Mouse (Mus musculus): ENCODE results near the gene Smok2b. TPM values are rescaled to one million over a fixed set of nuclear protein-coding genes. Genes with fewer than 3 reads are reported as not detected.
A peak's percentile ranks its signal among the peaks of the same experiment; 100 is the strongest.
"Not testable (repeated sequence)": the region's sequence is repeated elsewhere in the genome, so short reads cannot be mapped to it uniquely, and the experiment has no call there.

The Smok2b gene
- polyA plus RNA-seq (2014; fragmentation: Nextera tagmentation; extraction: Ambion mirVana): not detected in 2 replicates

DNA sequence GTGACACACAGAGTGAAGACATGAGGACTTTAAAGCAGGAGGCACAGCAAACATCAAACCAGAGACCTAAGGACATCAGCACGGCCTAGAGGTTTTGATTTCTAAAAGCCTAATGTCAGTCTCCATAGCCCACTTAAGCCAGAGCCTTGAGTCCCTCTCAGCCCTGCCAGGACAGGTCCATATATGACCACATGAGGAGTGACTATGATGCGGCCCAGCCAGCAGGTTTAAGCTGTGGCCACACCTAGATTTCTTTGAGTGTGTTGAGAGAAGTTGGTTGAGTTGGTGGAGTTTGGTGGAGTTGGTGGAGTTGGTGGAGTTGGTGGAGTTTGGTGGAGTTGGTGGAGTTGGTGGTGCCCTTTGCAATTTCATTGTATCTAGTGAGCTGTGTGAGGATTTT lies at the start of gene Smok2b:
TSS of gene Smok2b (plus strand) at position 301 of the 400 bp plus-strand sequence.
- H3K9me3 ChIP-seq (replicated peaks; ENCODE audit: control insufficient read depth, low read length): peaks cover 75% of the 10 kb centered on the region
- not testable (repeated sequence) for H3K4me3 ChIP-seq (ENCODE audit: low read depth, low read length); H3K36me3 ChIP-seq (ENCODE audit: control insufficient read depth, insufficient read depth, low read length); H3K4me2 ChIP-seq; H3K27me3 ChIP-seq (ENCODE audit: control insufficient read depth, insufficient read depth, low read length); H3K4me1 ChIP-seq (ENCODE audit: control insufficient read depth, insufficient read depth, low read length); H3K27ac ChIP-seq (ENCODE audit: low read depth, low read length); H3K9ac ChIP-seq (ENCODE audit: low read depth, low read length); ATAC-seq (replicated peaks; ENCODE audit: insufficient number of reproducible peaks, low FRiP score, low TSS enrichment)
- 71% methylated on average over 2 of the region's 2 CpGs for WGBS (ENCODE audit: insufficient replicate concordance)

DNA sequence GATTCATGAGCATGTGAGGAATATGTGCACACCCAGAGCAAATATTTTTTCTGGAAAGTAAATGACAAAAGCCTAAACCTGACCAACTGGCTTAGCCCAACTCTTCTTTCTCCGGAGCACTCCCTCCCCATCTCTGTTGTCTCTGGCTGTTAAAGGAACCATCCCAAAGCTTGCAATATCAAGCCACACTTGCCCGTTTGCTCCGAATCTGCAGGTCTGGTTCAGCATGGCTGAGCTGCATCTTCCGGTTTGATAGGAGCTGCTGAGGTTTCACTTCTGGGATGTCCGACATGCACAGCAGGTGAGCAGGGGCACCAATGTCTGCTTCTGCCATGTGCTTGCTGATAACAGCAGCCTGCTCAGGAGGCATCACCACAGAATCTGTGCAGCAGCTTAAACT lies 49.6 kb upstream of the Smok2b start:
- H3K4me3 ChIP-seq (ENCODE audit: low read depth, low read length); H3K27ac ChIP-seq (ENCODE audit: low read depth, low read length); H3K36me3 ChIP-seq (ENCODE audit: control insufficient read depth, insufficient read depth, low read length); ATAC-seq (replicated peaks; ENCODE audit: insufficient number of reproducible peaks, low FRiP score, low TSS enrichment); H3K4me1 ChIP-seq (ENCODE audit: control insufficient read depth, insufficient read depth, low read length); H3K9ac ChIP-seq (ENCODE audit: low read depth, low read length); H3K4me2 ChIP-seq; H3K27me3 ChIP-seq (ENCODE audit: control insufficient read depth, insufficient read depth, low read length): not testable (repeated sequence)
- WGBS (ENCODE audit: insufficient replicate concordance): 85% methylated on average over 5 of the region's 5 CpGs
- peaks cover 21% of the 10 kb centered on the region for H3K9me3 ChIP-seq (replicated peaks; ENCODE audit: control insufficient read depth, low read length)

DNA sequence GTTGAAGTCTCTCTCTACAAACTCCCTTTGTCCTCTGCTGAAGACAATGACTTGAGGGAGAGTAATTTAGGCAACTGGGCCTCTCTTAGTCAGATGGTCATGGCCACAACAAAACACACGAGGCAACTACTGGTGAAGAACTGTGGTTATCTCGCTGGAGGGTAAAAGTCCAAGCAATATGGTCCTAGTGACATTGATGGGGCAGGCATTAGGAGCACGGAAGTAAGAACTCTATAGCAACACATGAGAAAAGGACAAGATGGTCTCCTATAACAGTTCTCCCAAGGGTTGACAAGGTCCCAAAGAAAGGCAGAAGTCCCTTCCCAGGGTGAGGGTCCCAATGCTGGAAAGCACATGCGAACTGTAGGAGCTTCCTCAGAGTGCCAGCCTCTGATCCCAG lies 47.3 kb upstream of the Smok2b start:
- H3K27ac ChIP-seq (ENCODE audit: low read depth, low read length); H3K9ac ChIP-seq (ENCODE audit: low read depth, low read length); ATAC-seq (replicated peaks; ENCODE audit: insufficient number of reproducible peaks, low FRiP score, low TSS enrichment); H3K27me3 ChIP-seq (ENCODE audit: control insufficient read depth, insufficient read depth, low read length); H3K36me3 ChIP-seq (ENCODE audit: control insufficient read depth, insufficient read depth, low read length); H3K4me1 ChIP-seq (ENCODE audit: control insufficient read depth, insufficient read depth, low read length); H3K4me3 ChIP-seq (ENCODE audit: low read depth, low read length); H3K4me2 ChIP-seq: not testable (repeated sequence)
- WGBS (ENCODE audit: insufficient replicate concordance): 59% methylated on average over 3 of the region's 4 CpGs
- peaks cover 26% of the 10 kb centered on the region for H3K9me3 ChIP-seq (replicated peaks; ENCODE audit: control insufficient read depth, low read length)

DNA sequence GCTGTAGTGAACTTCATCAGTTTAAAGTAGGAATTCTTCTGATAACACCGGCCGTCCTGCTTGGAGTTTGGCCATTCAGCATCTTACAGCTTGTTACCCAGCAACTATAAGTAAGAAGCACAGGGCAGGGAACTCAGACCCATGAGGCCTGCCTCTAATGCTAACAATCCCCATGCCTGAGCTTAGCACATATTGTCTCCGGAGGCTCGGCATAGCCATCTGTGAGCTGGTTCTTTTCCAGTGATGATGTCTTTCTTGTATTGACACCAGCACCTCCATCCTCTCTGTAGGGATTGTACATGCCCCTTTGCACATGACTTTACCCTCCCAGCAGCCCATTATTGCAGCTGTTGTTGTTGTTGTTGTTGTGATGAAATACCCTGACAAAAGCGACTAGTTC lies 45.5 kb upstream of the Smok2b start:
- peaks cover 33% of the 10 kb centered on the region for H3K9me3 ChIP-seq (replicated peaks; ENCODE audit: control insufficient read depth, low read length)
- H3K4me2 ChIP-seq; ATAC-seq (replicated peaks; ENCODE audit: insufficient number of reproducible peaks, low FRiP score, low TSS enrichment): not testable (repeated sequence)

DNA sequence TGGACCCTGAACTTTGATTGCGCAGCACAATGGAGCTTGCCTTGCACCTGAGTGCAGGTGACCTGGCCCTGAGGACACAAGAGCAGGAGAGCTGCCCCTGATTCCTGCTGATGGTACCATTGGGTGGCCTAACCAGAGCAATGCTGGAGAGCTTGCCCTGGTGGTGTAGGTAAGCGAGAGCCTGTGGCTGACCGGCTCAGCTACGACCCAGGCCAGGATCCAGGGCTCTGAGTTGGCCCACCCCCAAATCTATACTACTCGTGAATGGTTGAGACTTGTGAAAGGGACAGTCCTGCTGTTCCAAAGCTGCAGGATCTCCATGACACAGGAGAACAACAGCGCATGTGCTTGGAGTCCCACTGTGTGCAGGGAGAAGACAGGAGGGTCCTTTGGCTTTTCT lies 43.5 kb upstream of the Smok2b start:
- not testable (repeated sequence) for ATAC-seq (replicated peaks; ENCODE audit: insufficient number of reproducible peaks, low FRiP score, low TSS enrichment); H3K9ac ChIP-seq (ENCODE audit: low read depth, low read length); H3K36me3 ChIP-seq (ENCODE audit: control insufficient read depth, insufficient read depth, low read length); H3K4me2 ChIP-seq; H3K27ac ChIP-seq (ENCODE audit: low read depth, low read length); H3K27me3 ChIP-seq (ENCODE audit: control insufficient read depth, insufficient read depth, low read length); H3K4me1 ChIP-seq (ENCODE audit: control insufficient read depth, insufficient read depth, low read length); H3K4me3 ChIP-seq (ENCODE audit: low read depth, low read length)
- H3K9me3 ChIP-seq (replicated peaks; ENCODE audit: control insufficient read depth, low read length): peaks cover 29% of the 10 kb centered on the region
- 78% methylated on average over 6 of the region's 6 CpGs for WGBS (ENCODE audit: insufficient replicate concordance)

More for the DNA sequence above, 45.5 kb upstream of the Smok2b start:
- H3K27me3 ChIP-seq (ENCODE audit: control insufficient read depth, insufficient read depth, low read length); H3K36me3 ChIP-seq (ENCODE audit: control insufficient read depth, insufficient read depth, low read length); H3K27ac ChIP-seq (ENCODE audit: low read depth, low read length); H3K4me3 ChIP-seq (ENCODE audit: low read depth, low read length); H3K9ac ChIP-seq (ENCODE audit: low read depth, low read length); H3K4me1 ChIP-seq (ENCODE audit: control insufficient read depth, insufficient read depth, low read length): not testable (repeated sequence)
- 87% methylated on average over 4 of the region's 5 CpGs for WGBS (ENCODE audit: insufficient replicate concordance)

DNA sequence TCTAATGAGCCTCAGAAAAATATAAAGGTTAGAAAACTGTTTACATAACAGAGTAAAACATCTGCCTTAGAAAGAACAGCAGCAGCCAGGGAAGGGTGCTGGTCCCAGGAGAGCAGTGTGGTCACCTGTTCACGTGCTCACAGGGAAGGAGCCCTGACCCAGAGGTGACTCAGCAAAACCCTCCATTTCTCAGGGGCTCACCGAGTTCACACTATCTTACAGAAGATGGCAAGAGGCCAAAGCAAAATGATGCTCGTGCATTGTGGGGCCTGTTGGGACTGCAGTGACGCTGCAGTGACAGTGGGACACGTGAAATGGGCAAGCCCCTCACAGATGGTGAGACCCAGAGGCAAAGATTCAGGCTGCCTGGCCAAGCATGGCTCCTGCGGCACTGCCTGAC lies 42.4 kb upstream of the Smok2b start:
- peaks cover 27% of the 10 kb centered on the region for H3K9me3 ChIP-seq (replicated peaks; ENCODE audit: control insufficient read depth, low read length)
- not testable (repeated sequence) for H3K36me3 ChIP-seq (ENCODE audit: control insufficient read depth, insufficient read depth, low read length); H3K27ac ChIP-seq (ENCODE audit: low read depth, low read length); H3K9ac ChIP-seq (ENCODE audit: low read depth, low read length); H3K27me3 ChIP-seq (ENCODE audit: control insufficient read depth, insufficient read depth, low read length); ATAC-seq (replicated peaks; ENCODE audit: insufficient number of reproducible peaks, low FRiP score, low TSS enrichment); H3K4me1 ChIP-seq (ENCODE audit: control insufficient read depth, insufficient read depth, low read length); H3K4me2 ChIP-seq; H3K4me3 ChIP-seq (ENCODE audit: low read depth, low read length)
- 52% methylated on average over 5 of the region's 6 CpGs for WGBS (ENCODE audit: insufficient replicate concordance)

DNA sequence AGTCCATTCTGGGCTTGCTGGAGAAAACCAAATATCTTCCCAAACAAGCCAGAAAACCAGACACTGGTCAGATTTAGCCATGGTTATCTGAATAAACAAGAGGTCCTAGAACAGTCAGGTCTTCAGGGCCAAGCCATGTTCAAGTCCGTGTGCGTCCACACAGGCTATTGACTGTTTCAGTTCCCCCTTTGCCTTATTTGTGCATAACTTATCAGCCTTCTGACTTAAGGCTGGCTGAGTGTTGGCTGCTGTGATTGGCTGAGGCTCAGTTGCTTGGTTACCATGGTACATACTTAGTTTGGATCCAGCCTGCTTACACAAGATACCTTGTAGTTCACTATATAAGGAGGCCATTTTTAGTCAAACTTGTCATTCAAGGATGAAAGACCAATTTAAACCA lies 41.2 kb upstream of the Smok2b start:
- H3K27me3 ChIP-seq (ENCODE audit: control insufficient read depth, insufficient read depth, low read length); H3K27ac ChIP-seq (ENCODE audit: low read depth, low read length); H3K36me3 ChIP-seq (ENCODE audit: control insufficient read depth, insufficient read depth, low read length); H3K4me1 ChIP-seq (ENCODE audit: control insufficient read depth, insufficient read depth, low read length); H3K4me2 ChIP-seq; ATAC-seq (replicated peaks; ENCODE audit: insufficient number of reproducible peaks, low FRiP score, low TSS enrichment); H3K9ac ChIP-seq (ENCODE audit: low read depth, low read length); H3K4me3 ChIP-seq (ENCODE audit: low read depth, low read length): not testable (repeated sequence)
- peaks cover 26% of the 10 kb centered on the region for H3K9me3 ChIP-seq (replicated peaks; ENCODE audit: control insufficient read depth, low read length)
- 77% methylated on average over 2 of the region's 2 CpGs for WGBS (ENCODE audit: insufficient replicate concordance)

DNA sequence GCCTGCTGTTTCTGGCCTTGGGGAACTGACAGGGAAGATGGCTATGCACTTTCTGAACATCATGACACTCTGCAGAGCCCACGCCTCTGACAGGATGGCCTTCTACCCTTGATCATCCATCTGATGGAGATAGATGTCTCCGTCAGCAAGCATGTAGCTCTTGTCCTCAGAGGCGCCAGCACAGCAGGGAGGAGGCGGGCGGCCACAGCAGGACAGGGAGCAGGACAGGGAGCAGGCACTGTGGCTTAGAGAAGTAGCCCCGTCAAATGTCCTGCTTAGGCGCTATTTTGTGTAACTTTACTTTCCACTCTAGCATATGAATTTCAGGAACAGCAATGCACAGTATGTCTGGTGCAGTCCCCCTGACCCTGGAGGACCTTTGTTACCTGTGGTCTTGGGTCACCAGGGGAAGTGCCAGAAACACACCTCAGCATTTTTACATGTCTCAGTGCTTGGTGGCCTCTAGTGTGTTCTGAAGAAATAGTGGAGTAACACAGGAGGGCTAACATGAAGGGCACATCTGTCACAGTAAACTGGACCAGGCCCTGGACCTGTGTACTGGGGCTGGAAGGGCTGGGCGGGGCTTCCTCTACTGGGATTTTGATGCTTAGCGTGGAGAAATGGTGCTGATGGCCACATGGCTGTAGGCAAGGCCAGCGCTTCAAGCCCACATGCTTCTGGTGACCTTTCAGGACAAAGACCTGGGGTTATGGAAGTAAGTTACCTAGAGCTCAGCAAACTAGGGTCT lies 39.0 kb upstream of the Smok2b start:
- H3K27ac ChIP-seq (ENCODE audit: low read depth, low read length); H3K36me3 ChIP-seq (ENCODE audit: control insufficient read depth, insufficient read depth, low read length); ATAC-seq (replicated peaks; ENCODE audit: insufficient number of reproducible peaks, low FRiP score, low TSS enrichment); H3K27me3 ChIP-seq (ENCODE audit: control insufficient read depth, insufficient read depth, low read length); H3K9ac ChIP-seq (ENCODE audit: low read depth, low read length); H3K4me2 ChIP-seq; H3K4me3 ChIP-seq (ENCODE audit: low read depth, low read length); H3K4me1 ChIP-seq (ENCODE audit: control insufficient read depth, insufficient read depth, low read length): not testable (repeated sequence)
- peaks cover 32% of the 10 kb centered on the region for H3K9me3 ChIP-seq (replicated peaks; ENCODE audit: control insufficient read depth, low read length)
- WGBS (ENCODE audit: insufficient replicate concordance): 70% methylated on average over 10 of the region's 10 CpGs

DNA sequence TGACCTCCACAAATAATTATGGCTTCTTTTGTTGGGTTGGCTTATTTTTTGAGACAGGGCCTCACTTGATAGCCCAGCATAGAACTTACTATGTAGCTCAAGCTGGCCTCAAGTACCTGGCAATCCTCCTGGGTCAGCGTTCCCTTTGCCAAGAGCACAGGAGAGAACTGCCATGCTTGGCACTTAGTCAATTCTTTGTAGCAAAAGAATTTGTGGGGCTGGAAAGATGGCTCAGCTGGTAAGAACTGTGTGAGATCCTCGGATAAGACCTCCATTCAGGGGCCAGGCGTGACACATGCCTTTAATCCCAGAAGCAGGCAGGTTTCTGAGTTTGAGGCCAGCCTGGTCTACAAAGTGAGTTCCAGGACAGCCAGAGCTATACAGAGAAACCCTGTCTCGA lies 33.6 kb upstream of the Smok2b start:
- H3K9me3 ChIP-seq (replicated peaks; ENCODE audit: control insufficient read depth, low read length): peaks cover 35% of the 10 kb centered on the region
- ATAC-seq (replicated peaks; ENCODE audit: insufficient number of reproducible peaks, low FRiP score, low TSS enrichment): 0 out of 2 replicates have a peak, but pooled peaks have one; percentile 5
- not testable (repeated sequence) for H3K27ac ChIP-seq (ENCODE audit: low read depth, low read length); H3K4me1 ChIP-seq (ENCODE audit: control insufficient read depth, insufficient read depth, low read length); H3K9ac ChIP-seq (ENCODE audit: low read depth, low read length); H3K4me2 ChIP-seq; H3K36me3 ChIP-seq (ENCODE audit: control insufficient read depth, insufficient read depth, low read length); H3K27me3 ChIP-seq (ENCODE audit: control insufficient read depth, insufficient read depth, low read length); H3K4me3 ChIP-seq (ENCODE audit: low read depth, low read length)
- WGBS (ENCODE audit: insufficient replicate concordance): 58% methylated on average over 4 of the region's 4 CpGs
